Mouse (Mus musculus) CH12.LX (cell line): ENCODE data around the gene Cd83. TPM values are rescaled to one million over a fixed set of nuclear protein-coding genes. Genes with fewer than 3 reads are reported as not detected.

ENCODE experiments used
- DNase-seq: peaks from one replicate; pipeline ENCODE4 v3.0.0-alpha.2; 2013; ENCODE audit errors: extremely low read depth
- H3K27ac ChIP-seq: 2 replicates; pipeline ENCODE4 v1.5.1; 2012; ENCODE audit warnings: low read depth, mild to moderate bottlenecking, control low read depth, moderate library complexity; ENCODE audit not compliant: insufficient read depth
- H3K27me3 ChIP-seq: replicated peaks from 2 replicates; pipeline ENCODE3; 2012; ENCODE audit warnings: inconsistent platforms
- H3K36me3 ChIP-seq, 2 experiments: replicated peaks in 1 of 2; 2 replicates each; pipeline versions ENCODE3 to v1.6.1; 2012; ENCODE audit warnings: inconsistent platforms in 1 of 2, low read length in 1 of 2, mild to moderate bottlenecking in 1 of 2, mixed read lengths in 1 of 2, moderate library complexity in 1 of 2; ENCODE audit not compliant: control insufficient read depth in 1 of 2, insufficient read depth in 1 of 2
- H3K4me1 ChIP-seq, 2 experiments: 2 replicates each; pipeline ENCODE4 v1.6.1; 2012; ENCODE audit warnings: inconsistent platforms in 1 of 2, moderate library complexity in 1 of 2; ENCODE audit not compliant: insufficient read depth in 2 of 2, control insufficient read depth in 1 of 2
- H3K4me2 ChIP-seq: 2 replicates; pipeline ENCODE4 v1.6.1; 2012; ENCODE audit warnings: low read depth, mild to moderate bottlenecking, control low read depth; ENCODE audit not compliant: poor library complexity, insufficient read depth, severe bottlenecking
- H3K4me3 ChIP-seq, 3 experiments: fragments of 150-350 bp in 1 of 3; sonication (generic) in 1 of 3; replicated peaks in 1 of 3; 2 replicates each; pipeline versions ENCODE3 to v1.5.1; 2011 to 2012; ENCODE audit warnings: low read depth in 2 of 3, low read length in 2 of 3, mild to moderate bottlenecking in 2 of 3, moderate library complexity in 2 of 3, control low read depth in 1 of 3, improper control_type of control experiment in 1 of 3, inconsistent platforms in 1 of 3, mixed read lengths in 1 of 3; ENCODE audit not compliant: poor library complexity in 1 of 3
- H3K79me2 ChIP-seq: replicated peaks from 2 replicates; pipeline ENCODE4 v1.6.1; 2012; ENCODE audit warnings: mild to moderate bottlenecking, moderate library complexity; ENCODE audit not compliant: control insufficient read depth, poor library complexity, insufficient read depth, severe bottlenecking; ENCODE audit errors: extremely low read depth
- H3K9ac ChIP-seq: 2 replicates; pipeline ENCODE4 v1.6.1; 2012; ENCODE audit warnings: low read depth, mild to moderate bottlenecking, control low read depth, moderate library complexity; ENCODE audit not compliant: insufficient read depth
- H3K9me3 ChIP-seq: replicated peaks from 2 replicates; pipeline ENCODE3; 2012; ENCODE audit warnings: low read length, inconsistent platforms, mixed read lengths
- CHD1 ChIP-seq: IDR thresholded peaks from 2 replicates; pipeline ENCODE4 v1.6.1; 2012; ENCODE audit warnings: low read depth, low read length, improper control_type of control experiment, inconsistent platforms
- CTCF ChIP-seq, 2 experiments: IDR thresholded peaks in 1 of 2; conservative IDR thresholded peaks in 1 of 2; 2 replicates each; pipeline ENCODE4 v1.5.1; 2011 to 2012; ENCODE audit warnings: low read depth in 2 of 2, low read length in 2 of 2, improper control_type of control experiment in 1 of 2, inconsistent platforms in 1 of 2, mild to moderate bottlenecking in 1 of 2, moderate library complexity in 1 of 2
- E2F4 ChIP-seq: IDR thresholded peaks from 2 replicates; pipeline ENCODE4 v1.6.1; 2011; ENCODE audit warnings: low read depth, low read length, improper control_type of control experiment; ENCODE audit not compliant: insufficient replicate concordance
- EP300 ChIP-seq: IDR thresholded peaks from 2 replicates; pipeline ENCODE4 v1.6.1; 2011; ENCODE audit warnings: low read length, improper control_type of control experiment
- ETS1 ChIP-seq: conservative IDR thresholded peaks from 2 replicates; pipeline ENCODE4 v1.6.1; 2012; ENCODE audit warnings: low read depth, mild to moderate bottlenecking, inconsistent platforms, low read length, improper control_type of control experiment, moderate library complexity
- GABPA ChIP-seq: IDR thresholded peaks from 2 replicates; pipeline ENCODE4 v1.6.1; 2012; ENCODE audit warnings: low read depth, low read length, improper control_type of control experiment, inconsistent platforms; ENCODE audit not compliant: insufficient replicate concordance
- HCFC1 ChIP-seq: IDR thresholded peaks from 2 replicates; pipeline ENCODE4 v1.6.1; 2012; ENCODE audit warnings: low read depth, mild to moderate bottlenecking, inconsistent platforms, low read length, improper control_type of control experiment
- JUND ChIP-seq: conservative IDR thresholded peaks from 2 replicates; pipeline ENCODE4 v1.6.1; 2011; ENCODE audit warnings: low read depth, low read length, improper control_type of control experiment
- KAT2A ChIP-seq: IDR thresholded peaks from 2 replicates; pipeline ENCODE4 v1.6.1; 2012; ENCODE audit warnings: low read length, improper control_type of control experiment, inconsistent platforms; ENCODE audit not compliant: insufficient replicate concordance
- MAFK ChIP-seq: IDR thresholded peaks from 2 replicates; pipeline ENCODE4 v1.6.1; 2011; ENCODE audit warnings: low read length, improper control_type of control experiment; ENCODE audit not compliant: insufficient replicate concordance
- MAX ChIP-seq: IDR thresholded peaks from 2 replicates; pipeline ENCODE4 v1.6.1; 2011; ENCODE audit warnings: low read length, improper control_type of control experiment
- MAZ ChIP-seq: IDR thresholded peaks from 2 replicates; pipeline ENCODE4 v1.6.1; 2012; ENCODE audit warnings: low read depth, mild to moderate bottlenecking, inconsistent platforms, low read length, improper control_type of control experiment, moderate library complexity
- MEF2A ChIP-seq: IDR thresholded peaks from 2 replicates; pipeline ENCODE4 v1.6.1; 2014; ENCODE audit warnings: low read depth, mild to moderate bottlenecking, inconsistent platforms, low read length, improper control_type of control experiment, borderline replicate concordance
- MXI1 ChIP-seq: IDR thresholded peaks from 2 replicates; pipeline ENCODE4 v1.6.1; 2011; ENCODE audit warnings: mild to moderate bottlenecking, low read depth, low read length, improper control_type of control experiment
- MYC ChIP-seq: IDR thresholded peaks from 2 replicates; pipeline ENCODE4 v1.6.1; 2011; ENCODE audit warnings: low read depth, mild to moderate bottlenecking, improper control_type of control experiment, low read length
- NELFE ChIP-seq: IDR thresholded peaks from 2 replicates; pipeline ENCODE4 v1.6.1; 2011; ENCODE audit warnings: low read depth, low read length, improper control_type of control experiment
- NRF1 ChIP-seq: IDR thresholded peaks from 2 replicates; pipeline ENCODE4 v1.6.1; 2014; ENCODE audit warnings: low read depth, mild to moderate bottlenecking, inconsistent platforms, low read length, improper control_type of control experiment, moderate library complexity
- POLR2A ChIP-seq: IDR thresholded peaks from 2 replicates; pipeline ENCODE4 v1.6.1; 2011; ENCODE audit warnings: low read depth, mild to moderate bottlenecking, improper control_type of control experiment, low read length
- POLR2AphosphoS2 ChIP-seq: IDR thresholded peaks from 2 replicates; pipeline ENCODE4 v1.6.1; 2011; ENCODE audit warnings: low read depth, low read length, improper control_type of control experiment
- RAD21 ChIP-seq: IDR thresholded peaks from 2 replicates; pipeline ENCODE4 v1.6.1; 2011; ENCODE audit warnings: low read depth, mild to moderate bottlenecking, low read length, improper control_type of control experiment, moderate library complexity
- RCOR1 ChIP-seq: conservative IDR thresholded peaks from 2 replicates; pipeline ENCODE4 v1.6.1; 2012; ENCODE audit warnings: low read depth, mild to moderate bottlenecking, inconsistent platforms, low read length, improper control_type of control experiment
- TBP ChIP-seq: conservative IDR thresholded peaks from 2 replicates; pipeline ENCODE4 v1.6.1; 2011; ENCODE audit warnings: low read depth, low read length, improper control_type of control experiment
- TCF12 ChIP-seq: IDR thresholded peaks from 2 replicates; pipeline ENCODE4 v1.6.1; 2014; ENCODE audit warnings: low read depth, mild to moderate bottlenecking, inconsistent platforms, low read length, improper control_type of control experiment
- UBTF ChIP-seq: IDR thresholded peaks from 2 replicates; pipeline ENCODE4 v1.6.1; 2012; ENCODE audit warnings: low read depth, mild to moderate bottlenecking, inconsistent platforms, low read length, improper control_type of control experiment, moderate library complexity
- USF1 ChIP-seq: IDR thresholded peaks from 2 replicates; pipeline ENCODE4 v1.6.1; 2014; ENCODE audit warnings: low read depth, mild to moderate bottlenecking, inconsistent platforms, low read length, improper control_type of control experiment
- USF2 ChIP-seq: conservative IDR thresholded peaks from 2 replicates; pipeline ENCODE4 v1.6.1; 2011; ENCODE audit warnings: low read depth, low read length, improper control_type of control experiment
- ZKSCAN1 ChIP-seq: IDR thresholded peaks from 2 replicates; pipeline ENCODE4 v1.6.1; 2012; ENCODE audit warnings: low read depth, inconsistent platforms, low read length, improper control_type of control experiment, borderline replicate concordance
- ZMIZ1 ChIP-seq: IDR thresholded peaks from 2 replicates; pipeline ENCODE4 v1.6.1; 2012; ENCODE audit warnings: low read depth, mild to moderate bottlenecking, inconsistent platforms, low read length, improper control_type of control experiment
- ZNF384 ChIP-seq: IDR thresholded peaks from 2 replicates; pipeline ENCODE4 v1.6.1; 2012; ENCODE audit warnings: low read depth, low read length, improper control_type of control experiment, inconsistent platforms
- dilution Hi-C: fragments of 300-500 bp; cut with MboI; formaldehyde crosslinking; loops from 2 replicates; pipeline ENCODE4 v1.14.3; 2020; ENCODE audit warnings: low sequenced_read_pairs; ENCODE audit not compliant: extremely low pct_unique_long_range_greater_than_20kb, extremely low pct_ligation_motif_present
- in situ Hi-C: fragments of 300-500 bp; cut with MboI; formaldehyde crosslinking; loops from 3 replicates; pipeline ENCODE4 v1.14.3; 2019; ENCODE audit warnings: low sequenced_read_pairs, low pct_ligation_motif_present, low pct_unique_long_range_greater_than_20kb, mixed read lengths
- polyA plus RNA-seq: library from polyadenylated mRNA; unstranded; fragments of >175 nt; gene quantifications from 2 replicates; pipeline ENCODE4 v1.2.1, GENCODE M21; 2012; ENCODE audit warnings: low read depth; ENCODE audit not compliant: insufficient read length
- total RNA-seq, 2 experiments: library from RNA; depleted of rRNA; stranded (reverse); fragments of 300-350 nt in 1 of 2; fragments of >200 nt in 1 of 2; gene quantifications; 2 replicates each; pipeline ENCODE4 v1.2.3; 2012 to 2014

The Cd83 gene
- total and polyA plus RNA-seq, 3 experiments = 109 to 298 (median 129) TPM

GRCm38 (mm10) chr13:43819020-43819310 lies 34.4 kb downstream of the Cd83 start:
- H3K9me3 ChIP-seq = peaks cover 5% of the 10 kb centered on the region
- in situ Hi-C loops = no loop called here
- H3K4me2 ChIP-seq = no peak overlapping the region
- no peaks in the 10 kb centered on the region for H3K27me3 ChIP-seq
- TF ChIP-seq ZKSCAN1 (no peak), MXI1 (no peak), USF2 (no peak), KAT2A (no peak), NELFE (no peak), GABPA (no peak), RAD21 (no peak), MEF2A (no peak), POLR2A (no peak), MAX (no peak), ZNF384 (no peak), UBTF (no peak), TBP (no peak), EP300 (no peak), E2F4 (no peak), TCF12 (no peak), ZMIZ1 (no peak)
- no peak overlapping the region for H3K9ac ChIP-seq
- DNase-seq = no peak
- dilution Hi-C loops = no loop called here
- no peaks in the 10 kb centered on the region for H3K79me2 ChIP-seq
- no peak overlapping the region for H3K27ac ChIP-seq
- H3K36me3 ChIP-seq = no peaks in the 10 kb centered on the region
- H3K4me1 ChIP-seq = peaks cover 7 to 10% of the 10 kb centered on the region in 2 experiments; a peak in 3 of 4 replicates
- no peak overlapping the region for H3K4me3 ChIP-seq

GRCm38 (mm10) chr13:43820071-43820470 lies 35.5 kb downstream of the Cd83 start:
- Histone ChIP-seq H3K4me3 (no peak overlapping the region), H3K27ac (no peak overlapping the region), H3K9me3 (peaks cover 5% of the 10 kb centered on the region), H3K4me1 (peaks cover 7 to 10% of the 10 kb centered on the region in 2 experiments; a peak in 3 of 4 replicates)
- dilution Hi-C loops = no loop called here
- DNase-seq = no peak
- TF ChIP-seq JUND (no peak), USF2 (no peak), MYC (no peak), CHD1 (no peak), MXI1 (no peak), POLR2AphosphoS2 (no peak), EP300 (no peak), HCFC1 (no peak), GABPA (no peak), NRF1 (no peak), MAFK (no peak), CTCF (conservative IDR thresholded peaks at IDR 0.05 in 1 of 2, IDR thresholded peaks at IDR 0.05 in 1 of 2; ENCODE audit: low read depth in 2 of 2, low read length in 2 of 2) (no peak), RAD21 (no peak), TBP (no peak), ETS1 (no peak), RCOR1 (no peak), MAZ (no peak), USF1 (no peak)
- TF ChIP-seq, all 38 proteins: peak for 0
- Histone ChIP-seq H3K36me3 (no peaks in the 10 kb centered on the region), H3K9ac (no peak overlapping the region), H3K79me2 (no peaks in the 10 kb centered on the region), H3K4me2 (no peak overlapping the region), H3K27me3 (no peaks in the 10 kb centered on the region)
- in situ Hi-C loops = no loop called here
